Mouse (Mus musculus) common myeloid progenitor, adult 5-6 weeks (primary cell): Measurements from ENCODE around the gene Slc38a7. TPM values are rescaled to one million over a fixed set of nuclear protein-coding genes. Genes with fewer than 3 reads are reported as not detected.
"Not testable (repeated sequence)": the region's sequence is repeated elsewhere in the genome, so short reads cannot be mapped to it uniquely, and the experiment has no call there.

Experiments
- ATAC-seq: replicated peaks from 2 replicates; pipeline ENCODE4 v1.8.0; 2016; ENCODE audit warnings: low read depth, mild to moderate bottlenecking, moderate TSS enrichment, inconsistent platforms; ENCODE audit not compliant: poor library complexity, severe bottlenecking
- total RNA-seq: library from RNA; stranded (forward); fragments of 200-1000, 187-1606 nt; gene quantifications from 2 replicates; pipeline ENCODE4 v1.2.3, GENCODE M21; 2017

Slc38a7 gene
- total RNA-seq, 1 experiment from 2014 or later = 2.9 TPM

- ATAC-seq = no peak
Measured at GRCm38 (mm10) chr8:95809116-95809515, 44.2 kb downstream of the Slc38a7 start.

- no peak for ATAC-seq
Measured at GRCm38 (mm10) chr8:95808631-95809030, 44.7 kb downstream of the Slc38a7 start.

- peak; percentile 82 for ATAC-seq
Measured at GRCm38 (mm10) chr8:95807861-95808260, 45.5 kb downstream of the Slc38a7 start.

GRCm38 (mm10) chr8:95807331-95807843, 46.0 kb downstream of the Slc38a7 start, which contains the start of gene Cnot1:
TSS of gene Cnot1 (minus strand) at chr8:95807464.
- ATAC-seq = peak; percentile 88

GRCm38 (mm10) chr8:95806461-95807191, 46.7 kb downstream of the Slc38a7 start:
- ATAC-seq = no peak

- ATAC-seq = no peak
Measured at GRCm38 (mm10) chr8:95805482-95805881, 47.9 kb downstream of the Slc38a7 start.

GRCm38 (mm10) chr8:95802231-95802630, 51.1 kb downstream of the Slc38a7 start:
- no peak for ATAC-seq

GRCm38 (mm10) chr8:95801476-95802064, 51.8 kb downstream of the Slc38a7 start:
- no peak for ATAC-seq

- ATAC-seq = no peak
Measured at GRCm38 (mm10) chr8:95800353-95800752, 53.0 kb downstream of the Slc38a7 start.

GRCm38 (mm10) chr8:95799891-95800290, 53.4 kb downstream of the Slc38a7 start:
- no peak for ATAC-seq

- ATAC-seq = no peak
Measured at GRCm38 (mm10) chr8:95799117-95799516, 54.2 kb downstream of the Slc38a7 start.

GRCm38 (mm10) chr8:95795333-95796061, 57.8 kb downstream of the Slc38a7 start:
- not testable (repeated sequence) for ATAC-seq

Other genes with a start within 250 kb of the Slc38a7 start
- 18.0 and 19.5 TPM in 2 replicates for gene Gins3, start 220.1 kb downstream of the Slc38a7 start, total RNA-seq
- 0.09 TPM in 1 of 2 replicates, not detected in the other for gene Ndrg4, start 176.6 kb downstream of the Slc38a7 start, total RNA-seq
- 52.2 and 110 TPM in 2 replicates for gene Setd6, start 137.7 kb downstream of the Slc38a7 start, total RNA-seq
- gene Cnot1, start 46.1 kb downstream of the Slc38a7 start, total RNA-seq = 172 and 219 TPM in 2 replicates
- gene Sap18b, start 28.2 kb downstream of the Slc38a7 start, total RNA-seq = 290 and 291 TPM in 2 replicates
- gene Got2, start 35.0 kb upstream of the Slc38a7 start, total RNA-seq = 102 and 113 TPM in 2 replicates